Mouse (Mus musculus) liver (tissue): Measurements from ENCODE around the gene Lpp.

ENCODE experiments used
- DNase-seq: peaks from one replicate; pipeline ENCODE4 v3.0.0-alpha.2; 2020; ENCODE audit warnings: mixed read lengths

Lpp gene

GRCm38 (mm10) chr16:24949265-24949664, 556.0 kb downstream of the Lpp start:
- DNase-seq, result no peak

GRCm38 (mm10) chr16:24950112-24950743, 556.9 kb downstream of the Lpp start:
- no peak for DNase-seq

- no peak for DNase-seq
Observed at GRCm38 (mm10) chr16:24951909-24952308, 558.6 kb downstream of the Lpp start.

DNA sequence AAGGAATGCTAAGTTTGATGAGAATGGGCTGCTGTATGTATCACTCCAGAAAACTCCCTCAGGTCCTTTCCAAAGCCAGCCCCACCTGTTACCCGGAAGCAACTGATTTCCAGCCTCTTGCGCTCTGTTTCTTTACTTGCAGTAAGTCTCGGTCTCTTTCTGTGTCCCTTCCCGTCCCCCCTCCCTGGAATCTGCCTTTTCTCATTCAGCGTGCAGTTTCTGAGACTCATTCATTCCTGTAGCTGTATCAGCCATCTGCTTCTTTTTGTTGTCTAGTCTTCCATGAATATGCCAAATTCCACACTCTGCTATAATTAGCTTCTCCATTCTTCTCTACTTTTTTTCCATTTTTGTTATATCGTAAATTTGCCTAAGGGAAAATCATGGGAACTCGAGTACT, 561.7 kb downstream of the Lpp start:
- no peak for DNase-seq

DNA sequence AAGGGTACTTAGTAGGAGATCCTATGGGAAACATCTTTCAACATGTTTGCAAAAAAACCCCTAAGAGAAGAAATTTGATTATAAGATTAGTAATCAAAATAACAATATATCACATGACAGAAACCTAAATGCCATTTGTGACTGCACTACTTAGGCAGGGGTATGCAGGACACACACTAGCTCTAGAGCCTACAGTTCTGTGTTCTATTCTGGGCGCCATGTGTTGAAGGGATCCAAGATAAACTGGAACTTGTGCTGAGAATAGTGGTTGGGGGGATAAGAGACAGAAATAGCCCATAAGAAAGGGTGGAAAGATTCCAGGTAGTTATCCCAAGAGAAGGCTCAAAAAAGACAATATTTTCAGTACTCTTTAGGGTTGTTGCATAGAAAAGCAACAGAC, 565.4 kb downstream of the Lpp start:
- no peak for DNase-seq

GRCm38 (mm10) chr16:24960901-24961806, 567.8 kb downstream of the Lpp start:
- no peak for DNase-seq

- DNase-seq, result no peak
Observed at GRCm38 (mm10) chr16:24964311-24964710, 571.0 kb downstream of the Lpp start.

- no peak for DNase-seq
Observed at GRCm38 (mm10) chr16:24965091-24965490, 571.8 kb downstream of the Lpp start.

DNA sequence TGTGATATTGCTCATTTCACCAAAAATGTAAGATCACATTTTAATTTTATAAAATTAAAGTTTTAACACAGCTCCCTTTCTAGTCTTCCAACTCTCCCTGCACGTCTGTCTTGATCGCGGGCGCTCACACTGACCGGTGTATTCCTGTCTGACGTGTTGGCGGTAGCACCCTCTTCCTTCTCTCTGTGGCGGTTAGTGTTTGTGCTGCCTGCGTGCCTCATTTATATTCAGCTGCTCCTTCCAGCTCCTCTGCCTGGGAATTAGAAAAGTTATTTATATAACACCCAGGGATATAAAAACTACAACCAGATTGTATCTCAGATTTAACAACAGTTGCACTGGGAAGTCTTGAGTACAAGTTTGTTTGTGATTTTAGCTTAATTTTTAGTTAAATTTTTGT, 573.2 kb downstream of the Lpp start:
- DNase-seq, result no peak

DNA sequence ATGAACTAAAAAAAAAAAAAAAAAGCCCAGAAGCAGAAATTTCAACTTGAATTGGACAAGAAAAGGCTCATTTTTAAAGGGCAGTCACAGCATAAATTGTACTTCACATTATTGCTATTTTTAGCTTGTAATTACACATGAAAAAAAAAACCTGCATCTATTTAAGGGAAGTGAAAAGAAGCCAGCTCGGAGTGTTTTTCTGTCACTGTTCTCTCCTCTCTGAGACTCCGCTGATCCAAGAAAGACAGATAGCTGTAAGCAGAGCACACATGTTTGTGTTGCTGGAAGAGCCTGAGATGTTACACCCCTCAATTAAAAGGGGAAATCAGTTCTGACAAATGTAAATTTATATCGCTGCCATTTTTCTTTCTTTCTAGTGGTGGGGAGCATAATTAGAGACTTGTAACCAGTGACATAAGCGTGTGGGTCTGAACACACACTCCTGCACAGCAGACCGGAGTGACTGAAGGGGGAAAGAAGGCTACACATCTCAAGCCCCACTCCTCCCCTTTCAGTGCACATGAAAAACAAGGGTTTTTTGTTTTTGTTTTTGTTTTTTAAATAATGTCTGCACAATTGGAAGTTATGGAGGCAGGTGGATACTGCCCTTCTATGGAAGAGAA, 579.8 kb downstream of the Lpp start:
- DNase-seq, result no peak

- DNase-seq, result no peak
Observed at GRCm38 (mm10) chr16:24977771-24978170, 584.5 kb downstream of the Lpp start.

DNA sequence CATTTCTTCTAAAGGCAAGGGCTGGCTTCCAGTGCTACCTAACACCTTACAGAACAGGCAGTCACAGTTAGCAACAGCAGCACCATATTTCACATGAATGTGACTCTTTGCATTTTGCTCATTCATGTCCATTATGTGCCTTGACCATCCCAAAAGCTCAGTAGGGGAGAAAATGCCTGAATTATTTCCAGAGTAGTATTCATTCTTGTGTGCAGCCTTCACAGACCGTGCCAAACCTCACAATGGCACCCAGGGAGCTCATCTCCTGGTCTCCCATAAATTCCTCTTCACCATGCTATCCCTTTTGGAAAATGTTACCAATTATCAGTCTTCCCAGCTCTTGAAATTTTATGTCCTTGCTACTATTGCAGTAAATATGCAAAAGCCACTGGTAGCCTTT, 584.9 kb downstream of the Lpp start:
- no peak for DNase-seq

DNA sequence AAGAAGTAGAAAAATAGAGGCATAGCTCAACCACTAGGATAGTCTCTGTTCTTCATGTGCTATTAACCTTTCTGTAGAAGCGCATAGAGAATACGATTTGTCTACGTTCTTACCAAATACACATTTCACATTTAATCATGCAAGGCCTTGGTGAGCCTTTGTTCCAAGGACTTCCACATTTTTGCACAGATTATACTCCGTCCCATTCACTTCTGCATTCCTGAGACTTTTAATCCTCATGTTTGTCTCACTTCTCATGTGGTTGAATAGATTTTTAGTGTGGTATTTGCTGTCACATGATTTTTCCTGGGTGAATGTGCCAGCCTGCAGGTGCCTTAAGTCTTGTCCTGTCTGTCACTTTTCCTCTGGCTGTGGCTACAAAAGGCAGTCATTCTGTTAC, 586.1 kb downstream of the Lpp start:
- DNase-seq, result no peak

GRCm38 (mm10) chr16:24982828-24983227, 589.5 kb downstream of the Lpp start:
- no peak for DNase-seq

GRCm38 (mm10) chr16:24990331-24990730, 597.0 kb downstream of the Lpp start:
- DNase-seq, result no peak

GRCm38 (mm10) chr16:24991059-24991541, 597.8 kb downstream of the Lpp start:
- no peak for DNase-seq

DNA sequence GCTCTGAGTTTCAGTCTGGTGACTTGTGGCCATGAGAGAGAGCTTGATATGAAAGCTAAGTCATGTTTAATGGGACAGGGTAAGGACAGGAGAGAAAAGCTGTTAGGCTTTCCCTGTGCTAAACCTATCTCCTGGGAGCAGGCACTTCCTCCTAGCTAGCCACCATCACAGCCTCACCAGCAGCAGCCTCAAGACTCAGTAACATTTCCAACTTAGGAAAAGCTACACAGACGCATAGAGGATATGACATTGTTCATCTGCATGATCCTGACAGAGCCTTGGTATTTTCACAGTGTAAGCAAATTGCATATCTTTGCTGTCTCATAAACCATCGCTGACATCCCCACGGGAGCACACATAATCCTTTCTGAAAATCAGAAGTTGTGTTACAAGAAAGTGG, 598.7 kb downstream of the Lpp start:
- no peak for DNase-seq

DNA sequence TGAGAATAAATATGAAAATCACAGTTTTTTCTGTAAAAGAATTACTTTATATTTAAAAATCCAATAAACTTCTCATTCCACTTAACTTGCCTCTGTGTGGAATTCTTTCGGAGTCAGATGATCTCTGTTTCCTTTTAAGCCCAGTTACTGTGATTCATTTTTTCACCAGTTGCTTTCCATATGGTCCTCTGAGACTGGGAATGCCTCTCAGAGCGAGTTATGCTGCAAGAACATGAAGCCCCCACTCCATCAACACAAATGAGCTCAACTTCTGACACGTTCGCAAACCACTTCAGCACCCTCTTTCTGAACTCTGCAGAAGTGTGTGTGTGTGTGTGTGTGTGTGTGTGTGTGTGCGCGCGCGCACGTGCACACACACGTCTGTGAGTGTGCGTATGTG, 599.2 kb downstream of the Lpp start:
- DNase-seq, result no peak

GRCm38 (mm10) chr16:25010980-25011877, 617.9 kb downstream of the Lpp start:
- DNase-seq, result no peak

GRCm38 (mm10) chr16:25012938-25013337, 619.6 kb downstream of the Lpp start:
- no peak for DNase-seq

DNA sequence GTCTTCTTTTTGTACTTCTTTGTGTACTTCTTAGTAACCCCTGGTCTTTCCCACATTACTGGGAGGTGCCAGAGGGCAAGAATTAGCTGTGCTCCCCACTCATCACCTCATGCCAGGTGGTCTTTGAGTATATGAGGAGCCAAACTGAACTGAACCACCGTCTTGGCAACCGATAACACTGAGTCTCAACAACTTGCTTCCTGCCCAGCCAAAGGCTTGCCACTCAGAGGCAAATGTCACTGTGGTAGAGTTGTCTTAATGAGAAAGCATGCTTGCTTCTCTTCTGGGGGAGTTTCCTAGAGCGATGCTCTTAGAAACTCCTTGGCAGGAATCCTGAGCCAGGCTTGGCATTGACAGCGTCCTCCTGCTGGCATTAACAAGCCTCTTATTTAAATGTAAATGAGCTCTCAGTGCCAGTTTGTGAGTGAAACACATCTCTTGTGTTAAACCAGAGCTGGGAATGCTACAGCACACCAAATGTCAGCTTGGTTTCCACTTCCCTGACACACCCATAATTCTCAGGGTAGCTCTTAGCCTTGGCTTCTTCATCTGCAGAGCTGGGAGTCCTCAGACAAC, 623.0 kb downstream of the Lpp start:
- no peak for DNase-seq

GRCm38 (mm10) chr16:25017046-25017445, 623.7 kb downstream of the Lpp start:
- no peak for DNase-seq
